Mouse (Mus musculus): ENCODE measurements around the gene Ddr2. TPM values are rescaled to one million over a fixed set of nuclear protein-coding genes. Genes with fewer than 3 reads are reported as not detected.
"Not testable (repeated sequence)": the region's sequence is repeated elsewhere in the genome, so short reads cannot be mapped to it uniquely, and the experiment has no call there.

Gene Ddr2
- polyA plus RNA-seq, 1 experiment from 2014 or later, result 1.3 TPM

DNA sequence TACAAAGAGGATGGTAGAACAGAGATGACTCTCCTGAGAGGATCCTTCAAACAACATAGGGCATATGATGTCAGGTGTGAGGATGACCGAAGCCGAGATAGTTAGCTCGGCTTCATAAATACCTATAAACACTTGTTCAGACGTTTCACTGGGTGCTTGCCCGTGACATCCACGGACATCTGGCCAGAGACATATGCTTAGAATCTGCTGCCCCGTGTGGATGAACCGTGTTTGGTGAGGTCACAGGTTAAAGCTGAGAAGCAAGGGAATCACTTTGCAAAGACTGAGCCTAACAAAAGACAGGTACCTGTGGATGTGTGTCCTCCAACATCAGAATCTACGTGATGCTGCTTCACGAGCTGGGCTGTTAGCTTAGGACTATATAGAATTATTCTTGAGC, 1.7 kb upstream of the Ddr2 start:
- 75% methylated on average over 10 of the region's 10 CpGs for WGBS (ENCODE audit: insufficient replicate concordance)
- Histone ChIP-seq H3K4me2 (ENCODE audit: low read depth, low read length) (no peak overlapping the region), H3K27me3 (ENCODE audit: control insufficient read depth, insufficient read depth, low read depth, low read length) (no peaks in the 10 kb centered on the region), H3K4me1 (ENCODE audit: control insufficient read depth, low read depth, low read length) (no peaks in the 10 kb centered on the region), H3K27ac (ENCODE audit: low read length) (no peak overlapping the region), H3K4me3 (ENCODE audit: low read depth, low read length) (no peak overlapping the region), H3K9me3 (replicated peaks; ENCODE audit: control insufficient read depth, low read length) (no peaks in the 10 kb centered on the region), H3K9ac (ENCODE audit: low read depth, low read length) (no peak overlapping the region), H3K36me3 (ENCODE audit: control insufficient read depth, insufficient read depth) (no peaks in the 10 kb centered on the region)
- ATAC-seq (ENCODE audit: low read depth), result no peak

DNA sequence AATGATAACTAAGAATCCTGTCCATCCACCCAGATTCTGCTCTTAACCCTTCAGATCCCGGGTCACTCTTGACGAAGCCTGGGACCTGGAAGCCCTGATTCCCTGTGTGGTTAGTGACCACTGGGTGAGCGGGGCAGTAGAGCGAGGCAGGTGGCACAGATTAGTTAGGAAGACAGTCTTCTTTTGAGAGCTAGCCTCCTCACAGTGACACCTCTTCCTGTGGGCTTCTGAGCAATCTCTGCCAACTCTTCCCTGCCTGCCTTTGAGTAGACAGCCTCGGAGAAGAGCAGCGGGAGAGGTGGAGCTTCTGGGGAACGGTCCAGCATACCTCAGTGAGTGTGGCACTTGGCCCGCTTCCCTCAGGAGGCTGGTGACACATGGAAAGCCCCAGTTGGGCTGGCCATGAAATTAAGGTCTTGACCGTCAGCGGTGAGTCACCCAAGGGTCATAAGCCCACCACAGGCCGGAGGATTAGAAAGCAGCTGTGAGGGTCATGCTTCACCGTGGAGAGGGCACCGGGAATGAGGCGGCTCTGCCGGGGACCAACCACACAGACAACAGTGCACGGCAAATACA, 1.2 kb upstream of the Ddr2 start:
- Histone ChIP-seq H3K4me2 (ENCODE audit: low read depth, low read length) (no peak overlapping the region), H3K4me1 (ENCODE audit: control insufficient read depth, low read depth, low read length) (no peaks in the 10 kb centered on the region), H3K36me3 (ENCODE audit: control insufficient read depth, insufficient read depth) (no peaks in the 10 kb centered on the region), H3K27me3 (ENCODE audit: control insufficient read depth, insufficient read depth, low read depth, low read length) (no peaks in the 10 kb centered on the region), H3K9me3 (replicated peaks; ENCODE audit: control insufficient read depth, low read length) (no peaks in the 10 kb centered on the region), H3K9ac (ENCODE audit: low read depth, low read length) (no peak overlapping the region), H3K4me3 (ENCODE audit: low read depth, low read length) (no peak overlapping the region), H3K27ac (ENCODE audit: low read length) (no peak overlapping the region)
- WGBS (ENCODE audit: insufficient replicate concordance), result 74% methylated on average over 16 of the region's 16 CpGs
- no peak for ATAC-seq (ENCODE audit: low read depth)

- Histone ChIP-seq H3K4me1 (ENCODE audit: control insufficient read depth, low read depth, low read length) (no peaks in the 10 kb centered on the region), H3K4me2 (ENCODE audit: low read depth, low read length) (no peak overlapping the region), H3K27ac (ENCODE audit: low read length) (no peak overlapping the region), H3K27me3 (ENCODE audit: control insufficient read depth, insufficient read depth, low read depth, low read length) (no peaks in the 10 kb centered on the region), H3K9me3 (replicated peaks; ENCODE audit: control insufficient read depth, low read length) (no peaks in the 10 kb centered on the region), H3K36me3 (ENCODE audit: control insufficient read depth, insufficient read depth) (no peaks in the 10 kb centered on the region), H3K4me3 (ENCODE audit: low read depth, low read length) (no peak overlapping the region), H3K9ac (ENCODE audit: low read depth, low read length) (no peak overlapping the region)
- 70% methylated on average over 19 of the region's 19 CpGs for WGBS (ENCODE audit: insufficient replicate concordance)
- ATAC-seq (ENCODE audit: low read depth), result no peak
Observed at GRCm38 (mm10) chr1:170109776-170110515, 616 bp downstream of the Ddr2 start.

- not testable (repeated sequence) for H3K4me2 ChIP-seq (ENCODE audit: low read depth, low read length); H3K27me3 ChIP-seq (ENCODE audit: control insufficient read depth, insufficient read depth, low read depth, low read length); H3K9me3 ChIP-seq (replicated peaks; ENCODE audit: control insufficient read depth, low read length); H3K4me3 ChIP-seq (ENCODE audit: low read depth, low read length); H3K27ac ChIP-seq (ENCODE audit: low read length); ATAC-seq (ENCODE audit: low read depth); H3K4me1 ChIP-seq (ENCODE audit: control insufficient read depth, low read depth, low read length); H3K36me3 ChIP-seq (ENCODE audit: control insufficient read depth, insufficient read depth); H3K9ac ChIP-seq (ENCODE audit: low read depth, low read length)
- 64% methylated on average over 6 of the region's 6 CpGs for WGBS (ENCODE audit: insufficient replicate concordance)
Observed at GRCm38 (mm10) chr1:170102814-170103213, 7.7 kb downstream of the Ddr2 start.

DNA sequence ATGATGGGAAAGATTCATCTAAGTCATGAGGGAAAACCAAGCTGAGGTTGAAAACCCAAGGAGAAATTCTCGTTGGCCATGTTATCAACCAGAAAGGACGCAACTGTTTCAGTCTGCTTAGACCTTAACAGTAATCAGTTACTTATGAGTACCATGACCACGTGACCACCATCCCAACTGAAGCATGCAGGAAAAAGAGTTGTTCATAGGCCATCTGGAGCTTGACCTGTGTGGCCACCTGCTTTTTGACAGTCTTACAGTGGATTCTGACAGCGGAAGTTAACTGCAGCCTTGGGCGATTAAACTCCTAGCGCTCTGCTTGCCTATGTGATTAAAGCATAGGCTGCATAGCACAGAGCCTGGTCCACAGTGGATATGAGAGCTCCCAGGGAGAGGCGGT, 23.9 kb downstream of the Ddr2 start:
- no peaks in the 10 kb centered on the region for H3K9me3 ChIP-seq (replicated peaks; ENCODE audit: control insufficient read depth, low read length)
- H3K36me3 ChIP-seq (ENCODE audit: control insufficient read depth, insufficient read depth), result no peaks in the 10 kb centered on the region
- ATAC-seq (ENCODE audit: low read depth), result no peak
- no peaks in the 10 kb centered on the region for H3K27me3 ChIP-seq (ENCODE audit: control insufficient read depth, insufficient read depth, low read depth, low read length)
- H3K4me3 ChIP-seq (ENCODE audit: low read depth, low read length), result no peak overlapping the region
- no peak overlapping the region for H3K4me2 ChIP-seq (ENCODE audit: low read depth, low read length)
- no peak overlapping the region for H3K9ac ChIP-seq (ENCODE audit: low read depth, low read length)
- WGBS (ENCODE audit: insufficient replicate concordance), result 70% methylated on average over 7 of the region's 7 CpGs
- H3K4me1 ChIP-seq (ENCODE audit: control insufficient read depth, low read depth, low read length), result no peaks in the 10 kb centered on the region
- H3K27ac ChIP-seq (ENCODE audit: low read length), result no peak overlapping the region

DNA sequence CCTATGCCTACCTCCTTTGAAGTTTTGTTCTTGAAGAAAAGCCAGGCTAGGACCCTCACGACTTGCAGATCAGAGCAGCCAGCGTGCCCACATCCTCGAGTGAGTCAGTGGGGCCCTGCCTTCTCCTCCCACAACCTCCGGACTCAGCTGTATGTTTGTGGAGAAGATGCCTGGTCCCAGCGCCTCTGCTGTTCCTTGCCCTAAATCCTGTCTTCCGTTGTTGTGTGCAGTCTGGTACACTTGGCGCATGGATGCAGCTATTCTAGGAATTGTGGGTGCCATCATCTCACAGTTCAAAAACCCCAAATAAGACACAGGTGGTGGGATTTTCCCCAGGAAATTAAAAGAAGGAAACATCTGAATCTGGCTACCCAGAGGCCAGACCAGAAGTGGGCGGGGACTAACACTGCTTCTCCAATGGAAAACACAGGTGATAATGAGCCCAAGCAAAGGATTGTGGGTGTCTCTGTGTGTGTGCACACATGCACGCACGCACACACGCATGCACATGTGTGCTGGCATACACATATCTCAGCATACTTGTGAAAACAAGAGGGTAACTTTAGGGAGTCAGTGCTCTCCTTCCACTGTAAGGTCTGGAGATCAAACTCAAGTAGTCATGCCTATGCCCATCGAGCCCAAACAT, 26.3 kb downstream of the Ddr2 start:
- no peaks in the 10 kb centered on the region for H3K36me3 ChIP-seq (ENCODE audit: control insufficient read depth, insufficient read depth)
- no peaks in the 10 kb centered on the region for H3K4me1 ChIP-seq (ENCODE audit: control insufficient read depth, low read depth, low read length)
- no peak overlapping the region for H3K27ac ChIP-seq (ENCODE audit: low read length)
- 61% methylated on average over 12 of the region's 12 CpGs for WGBS (ENCODE audit: insufficient replicate concordance)
- H3K9me3 ChIP-seq (replicated peaks; ENCODE audit: control insufficient read depth, low read length), result no peaks in the 10 kb centered on the region
- H3K4me2 ChIP-seq (ENCODE audit: low read depth, low read length), result no peak overlapping the region
- no peak overlapping the region for H3K9ac ChIP-seq (ENCODE audit: low read depth, low read length)
- no peak overlapping the region for H3K4me3 ChIP-seq (ENCODE audit: low read depth, low read length)
- ATAC-seq (ENCODE audit: low read depth), result no peak
- H3K27me3 ChIP-seq (ENCODE audit: control insufficient read depth, insufficient read depth, low read depth, low read length), result no peaks in the 10 kb centered on the region

DNA sequence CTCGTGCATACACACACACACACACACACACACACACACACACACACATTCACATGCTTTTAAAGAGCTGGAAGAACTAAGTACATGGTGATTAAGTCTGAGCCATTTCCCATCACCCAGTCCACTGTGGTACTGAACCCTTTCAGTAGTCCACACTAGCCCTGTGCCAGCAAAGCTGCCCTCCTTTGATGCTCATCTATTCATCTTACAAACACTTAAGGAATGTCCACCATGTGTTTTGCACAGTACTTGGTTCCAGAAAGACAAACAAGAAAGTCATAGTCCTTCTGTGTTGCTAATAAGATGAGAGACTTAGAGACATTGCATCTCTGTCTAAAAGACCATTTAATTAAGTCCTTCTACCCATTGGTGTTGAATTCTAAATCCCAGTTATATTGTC, 29.7 kb downstream of the Ddr2 start:
- no peak overlapping the region for H3K4me3 ChIP-seq (ENCODE audit: low read depth, low read length)
- no peak for ATAC-seq (ENCODE audit: low read depth)
- H3K4me1 ChIP-seq (ENCODE audit: control insufficient read depth, low read depth, low read length), result no peaks in the 10 kb centered on the region
- H3K9me3 ChIP-seq (replicated peaks; ENCODE audit: control insufficient read depth, low read length), result no peaks in the 10 kb centered on the region
- no peak overlapping the region for H3K4me2 ChIP-seq (ENCODE audit: low read depth, low read length)
- 22% methylated on average over 1 of the region's 1 CpGs for whole genome bisulfite sequencing (ENCODE audit: insufficient replicate concordance)
- no peak overlapping the region for H3K27ac ChIP-seq (ENCODE audit: low read length)
- H3K36me3 ChIP-seq (ENCODE audit: control insufficient read depth, insufficient read depth), result no peaks in the 10 kb centered on the region
- H3K27me3 ChIP-seq (ENCODE audit: control insufficient read depth, insufficient read depth, low read depth, low read length), result no peaks in the 10 kb centered on the region
- no peak overlapping the region for H3K9ac ChIP-seq (ENCODE audit: low read depth, low read length)

DNA sequence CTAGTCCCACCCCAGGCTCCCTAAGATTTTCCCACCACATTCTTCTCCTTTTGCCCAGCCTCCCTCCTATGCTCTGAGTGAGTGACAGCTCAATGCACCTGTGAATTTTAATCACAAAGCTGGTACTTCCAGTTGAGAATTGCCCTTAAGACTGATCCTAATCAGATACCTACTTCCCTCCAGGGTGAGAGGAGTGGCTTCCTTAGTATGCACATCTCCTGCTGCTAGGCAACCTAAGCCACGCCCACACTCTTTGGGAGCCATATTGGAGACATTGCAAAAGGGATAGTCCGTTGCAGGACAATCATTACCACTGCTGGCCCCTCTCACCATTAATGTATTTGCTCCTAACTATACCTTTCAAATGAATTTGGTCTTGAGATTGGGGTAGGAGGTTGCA, 31.1 kb downstream of the Ddr2 start:
- no peaks in the 10 kb centered on the region for H3K27me3 ChIP-seq (ENCODE audit: control insufficient read depth, insufficient read depth, low read depth, low read length)
- no peak overlapping the region for H3K9ac ChIP-seq (ENCODE audit: low read depth, low read length)
- H3K27ac ChIP-seq (ENCODE audit: low read length), result no peak overlapping the region
- H3K4me2 ChIP-seq (ENCODE audit: low read depth, low read length), result no peak overlapping the region
- H3K9me3 ChIP-seq (replicated peaks; ENCODE audit: control insufficient read depth, low read length), result no peaks in the 10 kb centered on the region
- H3K4me1 ChIP-seq (ENCODE audit: control insufficient read depth, low read depth, low read length), result no peaks in the 10 kb centered on the region
- no peak overlapping the region for H3K4me3 ChIP-seq (ENCODE audit: low read depth, low read length)
- ATAC-seq (ENCODE audit: low read depth), result no peak
- WGBS (ENCODE audit: insufficient replicate concordance), result 36% methylated on average over 2 of the region's 2 CpGs
- H3K36me3 ChIP-seq (ENCODE audit: control insufficient read depth, insufficient read depth), result no peaks in the 10 kb centered on the region

- Histone ChIP-seq H3K4me1 (ENCODE audit: control insufficient read depth, low read depth, low read length) (no peaks in the 10 kb centered on the region), H3K4me3 (ENCODE audit: low read depth, low read length) (no peak overlapping the region), H3K9me3 (replicated peaks; ENCODE audit: control insufficient read depth, low read length) (no peaks in the 10 kb centered on the region), H3K36me3 (ENCODE audit: control insufficient read depth, insufficient read depth) (no peaks in the 10 kb centered on the region), H3K9ac (ENCODE audit: low read depth, low read length) (no peak overlapping the region), H3K27ac (ENCODE audit: low read length) (no peak overlapping the region), H3K27me3 (ENCODE audit: control insufficient read depth, insufficient read depth, low read depth, low read length) (no peaks in the 10 kb centered on the region), H3K4me2 (ENCODE audit: low read depth, low read length) (no peak overlapping the region)
- WGBS (ENCODE audit: insufficient replicate concordance), result 56% methylated on average over 5 of the region's 5 CpGs
- no peak for ATAC-seq (ENCODE audit: low read depth)
Observed at GRCm38 (mm10) chr1:170076339-170076738, 34.2 kb downstream of the Ddr2 start.

Measured in liver, embryonic 16.5 days (tissue).